Mouse (Mus musculus): Measurements from ENCODE around the gene Alkbh4.
"Not testable (repeated sequence)": the region's sequence is repeated elsewhere in the genome, so short reads cannot be mapped to it uniquely, and the experiment has no call there.

The Alkbh4 gene

DNA sequence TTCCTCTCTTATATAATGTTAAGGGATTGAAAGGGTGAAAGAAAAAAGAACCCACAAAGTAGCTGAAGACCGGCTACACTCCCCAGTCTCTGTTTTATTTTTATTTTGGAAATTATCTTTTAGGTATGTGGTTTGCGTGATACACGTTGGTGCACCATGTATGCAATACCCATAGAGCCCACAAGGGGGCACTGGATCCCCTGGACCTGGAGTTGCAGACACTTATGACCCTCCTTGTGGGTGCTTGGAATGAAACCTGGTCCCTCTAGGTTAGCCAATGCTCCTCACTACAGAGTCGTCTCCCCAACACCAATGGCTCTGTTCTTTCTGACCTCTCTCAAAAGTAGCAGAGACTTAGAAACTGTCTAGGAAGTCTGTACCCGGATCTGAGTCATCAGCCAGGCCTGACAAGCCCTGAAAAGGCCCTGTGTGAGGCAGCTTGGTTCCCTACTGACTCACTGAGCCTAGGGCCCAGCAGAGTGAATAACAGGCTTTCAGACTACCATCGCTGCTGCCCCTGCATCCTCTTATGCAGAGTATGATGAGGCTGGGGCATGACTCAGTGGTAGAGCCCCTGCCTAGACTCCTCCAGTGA, 7.3 kb downstream of the Alkbh4 start:
- DNase-seq (ENCODE audit: low read depth, low spot score), result peak; percentile 65

DNA sequence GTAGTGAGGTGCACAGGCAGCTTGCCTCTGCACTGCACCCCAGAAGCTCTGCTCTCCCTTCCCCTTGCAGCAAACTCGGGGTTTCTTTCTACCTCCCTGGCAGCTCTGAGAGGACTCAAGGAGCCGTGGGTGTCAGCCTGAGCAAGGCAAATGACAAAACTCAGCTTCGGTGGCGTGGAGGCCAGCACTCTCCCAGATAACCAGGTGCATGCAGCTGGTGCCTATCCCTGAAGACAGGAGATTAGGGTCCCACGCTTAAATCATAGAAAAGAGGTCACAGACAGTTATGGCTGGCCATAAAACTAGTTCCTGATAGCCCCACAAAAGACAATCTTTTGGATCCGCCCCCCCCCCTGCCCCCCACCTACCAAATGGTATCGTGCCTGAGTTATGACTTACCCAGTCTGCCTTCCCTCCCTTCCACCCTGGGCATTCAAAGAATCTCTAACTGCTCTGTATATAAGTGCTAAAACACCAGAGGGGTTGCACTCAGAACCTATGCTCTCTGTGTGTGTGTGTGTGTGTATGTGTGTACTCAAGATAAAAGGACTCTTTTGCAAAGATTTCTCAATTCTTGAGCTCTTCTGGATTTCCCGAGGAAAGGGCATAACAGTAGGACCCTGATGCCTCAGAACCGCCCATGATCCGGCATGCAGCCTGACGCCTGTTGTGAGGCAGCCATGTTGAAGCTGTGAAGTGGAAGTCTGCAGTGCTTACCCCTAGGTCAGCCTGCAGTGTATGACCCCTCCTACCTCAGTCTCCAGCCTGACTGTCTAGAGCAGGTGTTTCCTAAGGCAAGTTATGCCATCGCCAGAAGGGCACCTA, 8.9 kb downstream of the Alkbh4 start:
- DNase-seq (ENCODE audit: low read depth, low spot score), result no peak

DNA sequence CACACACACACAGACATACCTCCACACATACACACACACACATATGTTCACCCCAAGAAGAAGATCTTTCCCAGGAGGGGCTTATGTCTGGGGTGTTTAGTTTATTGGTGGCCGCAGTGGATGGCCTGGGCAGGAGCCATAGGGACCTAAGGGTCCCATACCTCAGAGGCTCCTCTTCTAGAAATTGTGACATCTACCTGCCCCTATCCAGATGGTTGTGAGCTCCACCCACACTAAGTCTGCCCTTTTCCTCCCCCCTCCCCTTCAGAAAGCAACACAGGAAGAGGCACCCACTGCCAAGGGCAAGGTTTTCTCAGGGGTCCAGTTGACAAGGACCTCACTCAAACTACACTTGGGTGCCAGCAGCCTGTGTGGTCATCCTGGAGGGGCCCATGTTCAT, 11.0 kb downstream of the Alkbh4 start:
- no peak for DNase-seq (ENCODE audit: low read depth, low spot score)

DNA sequence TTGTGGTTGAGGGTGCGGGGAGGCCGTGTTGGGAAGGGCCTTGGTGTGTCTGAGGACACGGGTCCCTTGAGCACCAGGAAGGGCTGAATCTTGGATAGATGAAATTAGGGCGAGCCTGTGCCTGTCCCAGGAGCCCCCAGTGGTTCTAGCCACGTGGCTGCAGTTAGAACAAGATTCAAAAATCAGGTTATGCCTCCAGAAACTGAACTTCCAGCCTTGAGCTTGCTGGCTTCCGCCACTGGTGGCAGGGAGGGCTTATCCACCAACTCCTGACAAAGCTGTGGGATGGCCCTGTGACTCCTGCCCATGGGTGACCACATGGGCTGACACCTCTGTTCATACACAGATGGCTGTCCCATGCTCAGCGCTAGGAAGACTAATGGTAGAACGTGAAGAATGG, 11.8 kb downstream of the Alkbh4 start:
- DNase-seq (ENCODE audit: low read depth, low spot score), result no peak

DNA sequence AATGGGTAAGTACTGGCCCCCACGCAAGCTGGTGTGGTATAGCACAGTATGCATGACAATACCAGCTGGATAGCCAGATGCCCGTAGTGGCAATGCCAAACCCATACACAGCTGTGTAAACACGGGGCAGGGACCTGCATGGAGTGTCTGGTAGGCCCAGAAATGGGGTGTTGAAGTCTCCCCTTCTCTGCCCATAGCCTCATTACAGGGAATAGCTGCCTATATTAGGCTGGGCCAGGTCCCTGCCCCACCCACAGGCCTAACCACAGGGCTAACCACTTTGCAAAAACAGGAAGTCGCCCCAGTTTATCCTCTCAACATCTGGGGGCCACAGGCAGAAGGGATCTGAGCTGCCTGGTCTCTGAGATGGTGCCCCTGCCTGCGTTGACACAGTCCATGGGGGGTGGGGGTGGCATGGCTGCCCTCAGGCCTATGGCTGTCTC, 13.2 kb downstream of the Alkbh4 start:
- DNase-seq (ENCODE audit: low read depth, low spot score), result not testable (repeated sequence)

DNA sequence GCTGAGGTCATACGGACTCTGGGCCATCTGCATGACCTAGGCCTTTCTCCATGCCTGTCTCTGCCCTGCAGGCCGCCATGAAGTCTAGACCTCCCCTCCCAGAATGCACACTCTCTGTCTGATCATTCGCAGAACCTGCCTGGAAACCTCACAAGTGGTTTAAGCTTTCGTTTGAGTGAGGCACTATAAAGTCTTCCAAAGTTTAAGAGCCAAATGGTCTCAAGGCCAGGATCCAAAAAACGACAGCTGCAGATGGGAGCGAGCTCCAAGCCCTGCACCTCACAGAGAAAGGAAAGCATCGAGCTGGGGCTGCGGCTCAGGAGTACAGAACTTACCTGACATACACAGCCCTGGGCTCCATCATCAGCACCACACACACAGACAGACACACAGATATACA, 16.4 kb downstream of the Alkbh4 start:
- no peak for DNase-seq (ENCODE audit: low read depth, low spot score)

DNA sequence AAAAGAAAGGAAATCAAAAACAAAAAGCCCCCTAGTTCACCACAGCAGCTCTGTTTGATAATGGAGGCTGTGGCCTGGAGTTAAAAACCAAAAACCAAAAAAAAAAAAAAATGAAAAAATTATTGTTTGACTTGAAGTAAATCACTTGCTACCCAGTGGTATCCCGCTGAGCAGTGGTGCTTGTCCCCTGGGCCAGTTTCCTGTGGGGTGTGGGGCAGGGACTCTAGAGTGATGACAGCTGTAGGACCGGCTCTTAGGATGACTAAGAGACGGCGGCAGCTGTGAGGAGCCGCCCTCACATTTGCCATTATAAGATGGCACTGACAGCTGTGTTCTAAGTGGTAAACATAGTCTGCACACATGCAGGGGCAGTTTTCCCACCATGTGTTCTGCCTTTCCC, 19.5 kb downstream of the Alkbh4 start:
- DNase-seq (ENCODE audit: low read depth, low spot score), result no peak

DNA sequence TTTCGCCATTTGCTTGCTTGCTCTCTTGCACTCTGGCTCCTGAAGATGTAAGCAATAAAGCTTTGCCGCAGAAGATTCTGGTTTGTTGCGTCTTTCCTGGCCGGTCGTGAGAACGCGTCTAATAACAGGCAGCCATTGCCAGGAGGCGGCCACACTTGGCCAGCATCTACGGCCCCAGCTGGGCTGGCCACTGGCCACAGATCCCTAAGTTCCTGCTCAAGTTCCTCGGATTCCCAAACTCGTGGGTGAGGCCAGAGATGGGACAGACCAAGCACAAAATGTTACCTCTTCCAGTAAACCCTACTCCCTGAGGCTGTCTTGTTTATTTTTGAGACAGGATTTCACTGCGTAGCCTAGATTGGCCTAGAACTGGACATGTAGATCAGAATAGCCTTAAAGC, 24.1 kb downstream of the Alkbh4 start:
- DNase-seq (ENCODE audit: low read depth, low spot score), result not testable (repeated sequence)

DNA sequence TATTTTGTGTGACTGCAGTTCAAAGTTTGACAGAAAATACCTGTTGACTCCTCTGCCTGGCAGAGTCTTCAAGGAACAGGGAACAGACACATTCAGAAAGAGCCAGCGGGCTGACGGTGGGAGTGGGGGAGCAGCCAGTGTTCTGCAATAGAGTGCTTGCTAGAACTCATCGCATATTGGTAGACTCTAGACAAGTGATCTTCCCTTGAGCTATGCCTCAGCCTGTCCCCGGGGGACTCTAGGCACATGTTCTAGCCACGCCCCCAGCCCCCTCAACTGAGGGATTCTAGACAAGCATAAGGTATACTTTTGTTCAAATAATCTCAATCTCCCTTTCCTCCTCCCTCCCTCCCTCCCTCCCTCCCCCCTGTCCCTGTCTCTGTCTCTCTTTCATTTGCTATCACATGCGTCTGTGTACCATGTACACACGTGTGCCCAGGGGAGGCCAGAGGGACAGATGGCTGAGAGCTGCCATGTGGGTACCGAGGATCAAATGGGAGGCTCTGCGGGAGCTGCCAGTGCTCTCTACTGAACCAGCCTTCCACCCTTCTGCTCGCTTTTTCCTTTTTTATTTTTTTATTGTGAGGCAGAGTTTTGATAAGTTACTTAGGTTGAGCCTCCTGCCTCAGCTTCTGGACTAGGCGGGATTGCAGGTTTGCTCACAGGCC, 28.0 kb downstream of the Alkbh4 start:
- no peak for DNase-seq (ENCODE audit: low read depth, low spot score)

DNA sequence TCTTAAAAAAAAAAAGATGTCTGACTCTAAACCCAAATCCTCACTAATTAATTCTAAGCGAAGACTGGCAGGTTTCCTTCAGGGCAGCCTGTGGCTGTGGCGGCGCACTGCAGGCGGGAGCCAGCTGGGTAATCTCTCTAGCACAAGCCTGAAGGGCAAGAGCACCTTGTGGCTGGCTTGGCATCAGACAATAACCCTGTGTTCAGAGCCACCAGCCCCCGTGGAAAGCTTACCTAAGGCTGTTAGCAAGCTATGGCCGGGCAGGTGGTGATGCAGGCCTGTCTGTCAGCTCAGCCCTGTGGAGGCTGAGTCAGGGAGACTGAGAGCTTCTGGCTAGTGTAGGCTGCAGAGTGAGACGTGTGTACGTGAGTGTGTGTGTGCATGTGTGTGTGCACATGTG, 29.3 kb downstream of the Alkbh4 start:
- no peak for DNase-seq (ENCODE audit: low read depth, low spot score)

DNA sequence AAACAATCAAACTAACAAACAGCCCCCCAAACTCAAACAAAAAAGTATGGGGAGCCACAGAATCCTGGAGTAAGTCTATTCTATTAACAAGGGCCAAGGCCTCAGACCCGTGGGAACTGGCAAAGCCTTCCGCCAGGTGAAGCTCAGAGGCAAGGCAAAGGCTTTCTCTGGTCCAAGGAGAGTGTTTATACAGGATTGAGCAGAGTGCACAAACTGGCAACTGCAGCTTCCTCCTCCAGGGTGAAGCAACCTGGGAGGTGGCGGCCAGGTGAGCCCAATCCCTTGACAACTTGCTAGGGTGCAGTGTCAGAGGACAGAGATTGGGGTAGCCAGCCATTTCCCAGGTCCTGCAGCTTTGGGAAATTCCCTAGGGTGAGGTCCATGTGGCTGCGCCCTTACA, 31.4 kb downstream of the Alkbh4 start:
- no peak for DNase-seq (ENCODE audit: low read depth, low spot score)

DNA sequence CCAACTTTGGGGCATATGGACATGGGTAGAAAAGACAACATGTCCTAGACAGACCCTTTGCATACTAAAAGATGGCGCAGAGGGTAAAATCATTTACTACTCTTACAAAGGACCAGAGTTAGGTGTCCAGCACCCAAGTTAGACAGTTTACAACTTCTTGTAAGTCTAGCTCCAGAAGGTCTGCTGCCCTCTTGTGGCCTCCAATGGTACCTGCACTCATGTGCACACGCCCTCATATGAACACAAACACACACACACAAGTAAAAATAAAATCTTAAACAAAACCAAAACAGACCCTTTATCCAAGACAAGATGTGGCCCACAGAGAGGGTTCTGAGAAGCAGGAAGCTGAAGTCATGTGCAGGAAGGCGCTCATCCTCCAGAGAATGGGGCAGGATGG, 32.1 kb downstream of the Alkbh4 start:
- DNase-seq (ENCODE audit: low read depth, low spot score), result peak; percentile 58

DNA sequence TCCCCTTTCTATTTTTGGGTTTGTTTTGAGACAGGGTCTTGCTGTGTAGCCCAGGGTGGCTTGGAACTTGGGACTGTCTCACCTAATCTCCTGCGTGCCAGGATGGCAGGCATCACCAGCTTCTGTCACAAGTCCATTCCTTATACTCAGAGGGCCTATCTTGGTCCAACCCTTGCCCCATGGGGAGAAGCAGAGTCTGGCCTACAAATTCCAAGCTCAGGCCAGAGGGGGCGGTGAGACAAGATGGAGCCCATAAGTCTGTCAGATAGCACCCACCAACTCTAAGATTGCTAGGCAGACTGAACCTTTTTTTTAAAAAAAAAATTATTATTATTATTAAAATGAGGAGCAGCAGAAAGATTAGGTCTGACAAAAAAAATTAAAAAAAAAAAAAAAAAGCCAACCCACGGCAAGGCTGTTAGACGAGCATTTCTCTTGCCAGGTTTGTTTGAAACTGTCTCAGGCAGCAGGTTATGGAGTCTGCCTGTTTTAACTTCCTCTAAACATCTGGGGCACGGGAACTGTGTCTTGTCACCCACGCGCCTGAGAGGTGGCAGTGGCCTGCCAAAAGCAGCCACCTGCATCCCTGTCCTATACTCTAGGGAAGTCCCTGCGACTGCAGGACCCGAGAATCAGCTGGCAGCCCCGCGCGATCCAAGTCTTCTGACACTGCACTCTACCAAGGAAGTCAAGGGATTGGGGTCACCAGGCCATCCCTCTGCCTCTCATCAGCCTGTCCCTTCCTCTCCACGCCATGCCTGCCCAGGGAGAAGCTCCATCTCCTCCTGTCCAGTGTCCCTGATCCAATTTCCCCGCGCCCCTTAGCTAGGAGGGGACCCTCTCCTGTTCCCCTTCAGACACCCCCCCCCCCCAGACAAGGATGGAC, 33.9 kb downstream of the Alkbh4 start:
- DNase-seq (ENCODE audit: low read depth, low spot score), result peak; percentile 20

DNA sequence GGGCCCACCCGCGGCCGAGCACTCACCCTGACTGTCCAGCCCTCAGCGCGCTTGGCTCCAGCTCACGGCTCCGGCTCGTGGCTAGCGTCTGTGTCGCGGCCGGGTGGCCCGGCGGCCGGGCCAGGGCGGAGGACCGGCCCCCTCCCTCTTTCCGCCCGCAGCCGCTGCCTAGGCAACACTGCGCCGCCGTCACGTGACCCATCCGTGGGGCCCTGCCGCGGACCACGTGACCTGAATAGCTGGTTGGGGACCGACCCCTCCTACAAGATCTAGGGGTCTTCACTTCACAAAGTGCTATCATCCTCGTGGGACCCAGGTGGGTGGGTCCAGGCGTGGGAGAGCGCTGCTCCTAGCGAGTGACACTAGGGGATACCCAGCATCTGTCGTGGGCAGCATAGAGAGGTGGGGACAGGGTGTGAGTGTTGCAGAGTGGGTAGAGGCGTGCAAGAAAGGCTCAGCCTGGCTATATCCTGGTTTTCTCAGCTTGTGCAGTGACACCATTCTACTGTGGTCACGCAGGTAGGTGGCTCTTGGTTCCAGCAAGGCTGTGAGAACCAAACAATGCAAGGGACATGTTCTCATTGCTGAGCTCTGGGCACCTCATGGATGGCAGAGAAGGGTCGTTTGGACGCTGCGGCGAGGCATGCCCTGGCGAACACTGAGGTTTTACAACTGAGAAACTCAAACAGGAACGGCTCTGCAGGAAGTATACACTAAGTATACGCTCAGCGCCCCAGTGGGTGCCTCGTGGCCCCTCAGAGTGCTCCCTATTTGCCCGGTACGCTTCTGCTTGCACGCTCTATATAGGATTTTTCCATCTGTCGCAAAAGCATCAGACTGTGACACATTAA, 34.8 kb downstream of the Alkbh4 start, which contains the start of gene Orai2:
TSS of gene Orai2 (minus strand) at position 202 of the 851 bp plus-strand sequence.
- peak; percentile 66 for DNase-seq (ENCODE audit: low read depth, low spot score)

DNA sequence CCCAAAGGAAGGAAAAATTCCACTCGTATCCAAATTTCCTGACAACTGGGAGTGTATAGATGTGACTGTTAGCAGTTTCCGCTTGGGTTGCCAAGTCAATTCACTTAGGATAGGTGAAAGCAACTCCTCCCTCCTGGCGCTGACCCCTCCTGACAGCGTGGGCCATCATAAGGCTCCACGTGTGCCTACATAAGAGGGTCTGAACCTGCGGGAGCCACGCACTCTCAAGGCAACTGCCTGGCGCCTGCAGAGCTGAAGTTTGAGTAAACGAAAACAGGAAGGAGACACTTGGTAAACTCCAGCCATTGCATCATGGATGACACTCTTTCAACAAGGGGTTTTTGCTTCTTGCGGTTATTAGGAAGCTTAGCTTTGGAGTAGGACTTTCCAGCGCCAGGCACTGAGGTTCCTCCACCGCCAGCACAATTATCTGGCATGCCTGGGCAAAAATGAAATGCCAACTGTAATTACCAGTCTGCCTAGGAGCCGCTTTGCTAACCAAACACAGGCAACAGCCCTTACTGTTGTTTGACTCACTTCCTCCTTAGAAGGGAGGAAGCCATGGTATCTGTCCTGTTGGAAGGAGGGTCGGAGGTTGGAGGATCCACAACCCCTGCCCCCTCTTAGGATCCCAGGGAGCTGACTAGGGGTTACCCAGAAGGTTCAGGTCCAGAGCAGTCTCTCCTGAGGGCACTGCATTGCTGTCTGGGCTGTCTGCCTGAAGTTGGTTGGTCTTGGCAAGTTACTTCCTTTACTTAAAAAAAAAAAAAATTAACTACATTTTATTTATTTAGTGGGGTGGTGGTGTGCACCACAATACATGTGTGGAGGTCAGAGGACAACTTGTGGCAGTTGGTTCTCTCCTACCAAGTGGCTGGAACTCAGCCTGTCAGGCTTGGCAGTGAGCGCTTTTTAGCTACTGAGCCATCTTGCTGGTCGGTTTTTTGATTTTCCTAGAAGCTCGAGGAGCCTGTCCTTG, 35.7 kb downstream of the Alkbh4 start:
- peak; percentile 19 for DNase-seq (ENCODE audit: low read depth, low spot score)

DNA sequence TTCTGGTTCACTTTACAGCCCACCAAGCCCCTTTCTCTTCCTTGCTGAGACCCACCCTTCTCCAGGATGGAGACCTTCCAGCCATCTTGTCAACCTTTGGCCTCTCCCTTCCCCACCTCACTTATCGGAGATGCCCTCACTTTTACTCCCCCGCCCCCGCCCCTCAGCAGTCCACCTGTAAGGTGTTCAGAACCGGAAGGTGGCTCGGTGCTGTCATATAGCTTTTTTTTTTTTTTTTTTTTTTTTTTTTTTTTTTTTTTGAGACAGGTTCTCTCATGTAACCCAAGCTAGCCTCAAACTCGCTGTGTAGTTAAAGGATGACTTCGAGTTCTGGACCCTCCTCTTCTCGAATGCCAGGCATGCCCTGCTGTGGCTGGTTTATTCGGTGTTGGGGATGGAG, 37.0 kb downstream of the Alkbh4 start:
- no peak for DNase-seq (ENCODE audit: low read depth, low spot score)

DNA sequence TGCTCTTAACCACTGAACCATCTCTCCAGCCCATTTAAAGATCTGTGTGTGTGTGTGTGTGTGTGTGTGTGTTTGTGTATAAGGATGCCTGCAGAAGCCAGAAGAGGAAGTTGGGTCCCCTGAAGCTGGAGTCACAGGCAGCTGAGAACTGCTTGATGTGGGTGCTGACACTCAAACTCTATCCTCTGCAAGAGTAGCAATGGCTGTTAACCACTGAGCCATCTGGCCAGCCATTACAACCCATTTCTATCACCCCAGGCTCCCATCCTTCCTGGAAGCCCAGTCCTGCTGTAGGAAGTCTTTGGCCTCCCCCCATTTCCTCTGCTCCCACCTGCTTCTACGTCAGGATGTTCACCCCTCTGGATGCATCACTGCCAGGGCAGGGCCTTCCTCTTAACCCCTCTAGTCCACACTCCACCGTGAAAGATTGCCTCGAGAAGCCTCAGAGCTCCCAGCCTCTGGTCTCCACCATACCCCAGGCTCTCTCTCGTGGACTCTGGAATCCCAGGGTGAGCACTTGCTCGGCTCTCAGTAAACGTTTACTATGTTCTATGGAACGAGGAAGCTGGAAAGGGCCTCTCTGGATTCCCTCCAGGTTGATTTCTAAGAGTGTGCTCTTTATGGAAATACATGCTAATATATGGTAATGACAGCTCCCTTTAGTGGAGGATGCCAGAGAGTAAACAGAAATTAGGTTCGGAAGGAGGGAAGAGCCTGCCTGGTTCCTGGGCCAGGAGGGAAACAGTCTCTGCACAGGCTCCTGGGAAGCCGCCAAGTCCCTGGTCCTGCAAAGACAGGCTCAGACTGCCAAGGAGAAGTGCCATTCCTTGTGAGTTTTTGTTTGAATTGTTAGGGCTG, 37.9 kb downstream of the Alkbh4 start:
- peak; percentile 30 for DNase-seq (ENCODE audit: low read depth, low spot score)

DNA sequence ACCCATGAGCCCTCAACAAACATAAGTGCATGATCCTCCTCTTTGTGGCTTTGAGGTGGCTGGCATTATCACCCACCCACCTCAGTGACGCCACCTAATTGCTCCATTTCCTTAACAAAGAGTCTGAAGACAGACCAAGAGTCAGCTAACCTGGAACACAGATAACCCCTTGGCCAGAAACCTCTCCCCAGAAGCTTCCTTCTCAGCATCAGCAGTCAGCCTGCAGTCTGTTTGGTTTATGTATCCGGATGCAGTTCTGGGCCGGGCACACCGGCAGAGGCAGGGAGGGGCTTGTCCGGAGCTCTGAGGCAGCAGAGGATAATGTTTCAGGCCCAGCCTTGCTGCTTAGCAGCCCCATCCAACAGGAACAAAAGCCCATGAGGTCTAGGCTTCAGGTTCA, 43.6 kb downstream of the Alkbh4 start:
- peak; percentile 69 for DNase-seq (ENCODE audit: low read depth, low spot score)

DNA sequence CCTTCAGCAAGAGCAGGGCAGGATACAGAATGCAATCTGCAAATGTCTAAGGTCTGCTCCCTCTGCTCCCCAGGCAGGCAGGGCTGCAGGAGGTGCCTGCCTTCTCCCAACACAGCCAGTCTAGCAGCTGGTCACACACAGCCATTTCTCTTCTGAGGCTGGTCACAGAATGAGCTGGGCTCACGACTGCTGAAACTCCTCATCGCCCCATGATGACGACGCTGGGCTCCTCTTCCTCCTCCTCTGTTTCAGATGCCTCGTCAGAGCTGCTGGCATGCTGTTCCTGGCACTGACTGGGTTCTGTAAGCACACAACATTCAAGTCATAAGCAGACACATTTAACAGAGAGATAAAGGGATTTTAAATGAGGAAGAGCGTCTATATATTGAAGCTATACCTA, 45.3 kb downstream of the Alkbh4 start:
- DNase-seq (ENCODE audit: low read depth, low spot score), result no peak
